In the genomic region with DNA sequence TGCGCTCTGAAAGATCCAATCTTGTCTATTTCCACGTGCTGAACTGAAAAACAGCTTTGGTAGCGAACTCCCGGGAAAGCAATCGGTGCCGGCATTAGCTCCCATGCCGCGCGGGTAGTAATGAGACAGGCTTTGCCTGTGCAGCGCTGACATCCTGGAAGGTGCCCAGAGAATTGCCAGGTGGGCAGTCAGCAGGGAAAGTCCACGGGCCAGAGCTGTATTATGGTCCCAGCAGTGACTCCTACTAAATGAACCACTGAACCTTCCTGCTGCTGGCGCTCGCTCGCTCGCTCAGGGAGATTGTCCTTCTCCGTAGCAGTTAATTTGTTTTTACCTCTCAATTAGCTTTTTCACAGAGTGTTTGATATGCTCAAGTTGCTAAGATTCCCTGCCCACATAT, we compare ENCODE assay signal across 17 mouse cellular contexts.
A peak's percentile ranks its signal among the peaks of the same experiment; 100 is the strongest.
DNase-seq lines count a peak whose midpoint lies in the region; ATAC-seq lines count a peak whose summit lies in the region.
"Had no signal": no experiment of that assay in that cellular context is flagged by ENCODE, and none has a peak within 500 bp of the region (broad histone marks: within the 10 kb centered on the region; RNA-seq: fewer than 3 reads in every experiment).

No protein-coding gene starts in this region.

- no peak overlapping the region for H3K9ac ChIP-seq in hindbrain, embryonic 14.5 days
- H3K9ac ChIP-seq in hindbrain, embryonic 11.5 days (ENCODE audit: low read depth, low read length): no peak overlapping the region
- no peak overlapping the region for H3K9ac ChIP-seq in midbrain, embryonic 16.5 days (ENCODE audit: low read depth, low read length)
- H3K9ac ChIP-seq: kidney, embryonic 15.5 days had no signal

- no peaks in the 10 kb centered on the region; the same call in 1 of the 2 replicates for H3K4me1 ChIP-seq in hindbrain, embryonic 14.5 days (replicated peaks; ENCODE audit: control insufficient read depth, insufficient read depth, low read length)
- 0 out of 2 replicates have a peak, but pooled peaks cover 2% of the 10 kb centered on the region for H3K4me1 ChIP-seq in hindbrain, embryonic 11.5 days (replicated peaks; ENCODE audit: control insufficient read depth, insufficient read depth, low read length)
- H3K4me1 ChIP-seq in midbrain, embryonic 16.5 days (ENCODE audit: control insufficient read depth, insufficient read depth, low read length): peaks cover 3% of the 10 kb centered on the region; the same call in 1 of the 2 replicates
- H3K4me1 ChIP-seq: kidney, embryonic 15.5 days; limb, embryonic 10.5 days had no signal

- H3K4me2 ChIP-seq in hindbrain, embryonic 14.5 days (replicated peaks): peak overlapping the region; percentile 41
- H3K4me2 ChIP-seq in hindbrain, embryonic 11.5 days (replicated peaks; ENCODE audit: low read depth, low read length): no peak overlapping the region
- H3K4me2 ChIP-seq in midbrain, embryonic 16.5 days (ENCODE audit: low read length): peak overlapping the region; percentile 29
- H3K4me2 ChIP-seq: kidney, embryonic 15.5 days; liver, embryonic 11.5 days had no signal

- H3K4me3 ChIP-seq in hindbrain, embryonic 14.5 days (replicated peaks; ENCODE audit: low read length): no peak overlapping the region
- no peak overlapping the region for H3K4me3 ChIP-seq in hindbrain, embryonic 11.5 days (ENCODE audit: low read depth, low read length)
- H3K4me3 ChIP-seq in midbrain, embryonic 16.5 days (ENCODE audit: low read depth, low read length): no peak overlapping the region
- H3K4me3 ChIP-seq: kidney, embryonic 15.5 days; limb, embryonic 10.5 days had no signal

- H3K27me3 ChIP-seq in hindbrain, embryonic 14.5 days (ENCODE audit: control insufficient read depth, insufficient read depth, low read length): no peaks in the 10 kb centered on the region
- H3K27me3 ChIP-seq in hindbrain, embryonic 11.5 days (ENCODE audit: control insufficient read depth, insufficient read depth, low read length): no peaks in the 10 kb centered on the region
- no peaks in the 10 kb centered on the region for H3K27me3 ChIP-seq in midbrain, embryonic 16.5 days (ENCODE audit: control insufficient read depth, insufficient read depth, low read depth, low read length)

- no peaks in the 10 kb centered on the region for H3K36me3 ChIP-seq in hindbrain, embryonic 14.5 days (replicated peaks; ENCODE audit: control insufficient read depth, insufficient read depth)
- H3K36me3 ChIP-seq in hindbrain, embryonic 11.5 days (ENCODE audit: control insufficient read depth, insufficient read depth, low read length): no peaks in the 10 kb centered on the region
- no peaks in the 10 kb centered on the region for H3K36me3 ChIP-seq in midbrain, embryonic 16.5 days (ENCODE audit: control insufficient read depth, insufficient read depth, low read length)
- H3K36me3 ChIP-seq: kidney, embryonic 15.5 days; limb, embryonic 10.5 days had no signal

- 49% methylated on average over 16 of the region's 16 CpGs for WGBS in hindbrain, embryonic 14.5 days
- 70% methylated on average over 16 of the region's 16 CpGs for WGBS in hindbrain, embryonic 11.5 days
- 57% methylated on average over 16 of the region's 16 CpGs for WGBS in midbrain, embryonic 16.5 days

- no peak overlapping the region for H3K27ac ChIP-seq in hindbrain, embryonic 14.5 days
- H3K27ac ChIP-seq in hindbrain, embryonic 11.5 days (ENCODE audit: low read depth, low read length): no peak overlapping the region
- H3K27ac ChIP-seq in midbrain, embryonic 16.5 days (ENCODE audit: low read length): no peak overlapping the region
- H3K27ac ChIP-seq: kidney, embryonic 15.5 days; limb, embryonic 10.5 days had no signal

- DNase-seq in hindbrain, embryonic 14.5 days (ENCODE audit: low spot score): no peak
- DNase-seq in hindbrain, embryonic 11.5 days (ENCODE audit: low spot score): no peak
- DNase-seq in cerebellum, adult 9-11 months: peak; percentile 88
- DNase-seq in thymus, postnatal 4 days: no peak
- no peak for DNase-seq in left cerebral cortex, adult 8-10 months (ENCODE audit: low spot score in 2 of 2)
- DNase-seq: adrenal gland, adult 8-10 months; gastrocnemius, postnatal 25 days; lung, adult 2 months; lung, postnatal 36 days; right cerebral cortex, postnatal 14 days; thymus, postnatal 36 days had no signal

- no peaks in the 10 kb centered on the region for H3K9me3 ChIP-seq in hindbrain, embryonic 14.5 days (ENCODE audit: control insufficient read depth, low read length)
- H3K9me3 ChIP-seq in hindbrain, embryonic 11.5 days (ENCODE audit: control insufficient read depth, low read length): no peaks in the 10 kb centered on the region
- no peaks in the 10 kb centered on the region for H3K9me3 ChIP-seq in midbrain, embryonic 16.5 days (replicated peaks; ENCODE audit: control insufficient read depth, low read length, poor library complexity, severe bottlenecking)
- H3K9me3 ChIP-seq: kidney, embryonic 15.5 days; limb, embryonic 10.5 days had no signal

- no peak for ATAC-seq in hindbrain, embryonic 14.5 days (ENCODE audit: low FRiP score)
- ATAC-seq in hindbrain, embryonic 11.5 days (ENCODE audit: low FRiP score): no peak
- ATAC-seq in cerebellum, adult (ENCODE audit: insufficient number of reproducible peaks, low FRiP score, low TSS enrichment): peak; percentile 95
- ATAC-seq in midbrain, embryonic 16.5 days: no peak
- no peak for ATAC-seq in CD4-positive, CD25-positive, alpha-beta regulatory T cell, adult 4 months
